Mouse (Mus musculus): ENCODE results near the gene Tmem132d.

GRCm38 (mm10) chr5:128365261-128365985 is 67.5 kb downstream of the Tmem132d start:
- no peak for TF ChIP-seq CTCF (conservative IDR thresholded peaks at IDR 0.05; ENCODE audit: insufficient read depth, insufficient read length, low read depth, low read length)
- TF ChIP-seq POLR2A (IDR thresholded peaks at IDR 0.05; ENCODE audit: low read depth, low read length), result no peak
